Mouse (Mus musculus): ENCODE results near the gene Lum.

Lum gene

GRCm38 (mm10) chr10:97564957-97565856, at the start of gene Lum:
Gene Lum (plus strand): TSS chr10:97565128.
- no peak for DNase-seq (ENCODE audit: inconsistent age in 2 of 2, low spot score in 1 of 2)

GRCm38 (mm10) chr10:97523366-97523765, 41.6 kb upstream of the Lum start:
- DNase-seq (ENCODE audit: inconsistent age in 2 of 2, low spot score in 1 of 2): no peak

- DNase-seq (ENCODE audit: inconsistent age in 2 of 2, low spot score in 1 of 2): no peak
Measured at GRCm38 (mm10) chr10:97535697-97536096, 29.2 kb upstream of the Lum start.

GRCm38 (mm10) chr10:97536921-97537320, 28.0 kb upstream of the Lum start:
- DNase-seq (ENCODE audit: inconsistent age in 2 of 2, low spot score in 1 of 2): no peak

DNA sequence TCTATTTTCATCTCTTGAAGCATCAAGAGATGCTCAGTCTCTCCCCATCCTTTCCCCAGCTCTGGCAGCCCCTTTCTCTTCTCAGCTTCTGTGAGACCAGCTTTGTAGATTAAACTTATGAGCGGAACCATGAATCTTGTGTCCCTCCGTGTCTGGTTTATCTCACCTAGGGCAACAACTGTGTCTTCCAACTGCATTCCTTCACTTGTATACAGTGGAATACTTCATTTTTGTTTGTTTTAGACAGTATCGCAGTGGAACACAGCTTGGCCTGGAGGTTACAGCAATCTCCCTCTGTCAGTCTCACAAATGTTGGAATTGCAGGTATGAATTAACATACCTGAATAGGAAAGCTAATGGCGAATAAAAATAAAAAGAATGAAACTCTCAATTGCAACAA, 26.7 kb upstream of the Lum start:
- DNase-seq (ENCODE audit: inconsistent age in 2 of 2, low spot score in 1 of 2): no peak

GRCm38 (mm10) chr10:97547740-97548139, 17.2 kb upstream of the Lum start:
- DNase-seq (ENCODE audit: inconsistent age in 2 of 2, low spot score in 1 of 2): no peak

DNA sequence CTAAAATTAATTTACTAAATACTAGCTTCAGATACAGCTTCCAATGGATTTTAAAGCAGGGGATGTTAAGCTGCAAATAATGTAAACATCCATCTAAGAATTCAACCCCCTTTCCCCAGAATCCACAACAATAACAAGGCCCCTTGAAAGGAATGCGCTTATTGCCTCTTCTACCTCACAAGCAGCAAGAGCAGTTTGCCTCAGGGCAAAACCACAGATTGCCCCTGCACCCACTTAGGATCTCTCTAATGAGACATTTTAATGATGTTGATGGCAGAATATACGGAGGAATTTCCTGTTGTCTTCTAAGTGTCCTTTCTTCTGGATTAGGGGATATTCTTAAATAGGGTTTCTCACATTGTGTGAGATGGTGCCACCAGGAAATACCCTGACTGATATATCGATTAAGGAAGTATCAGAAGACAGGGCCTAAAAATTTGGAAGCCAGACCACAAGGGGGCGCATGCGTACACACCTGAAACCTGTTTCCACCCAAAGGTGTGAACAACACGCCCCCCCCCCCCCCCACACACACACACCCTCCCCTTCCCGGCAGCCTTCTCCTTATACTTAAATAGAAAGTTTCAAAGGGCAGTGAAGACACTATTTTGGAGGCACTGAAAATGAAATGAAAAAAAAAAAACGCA, 2.7 kb downstream of the Lum start:
- peak in 1 of 2 experiments; percentile 56 for DNase-seq (ENCODE audit: inconsistent age in 2 of 2, low spot score in 1 of 2)

DNA sequence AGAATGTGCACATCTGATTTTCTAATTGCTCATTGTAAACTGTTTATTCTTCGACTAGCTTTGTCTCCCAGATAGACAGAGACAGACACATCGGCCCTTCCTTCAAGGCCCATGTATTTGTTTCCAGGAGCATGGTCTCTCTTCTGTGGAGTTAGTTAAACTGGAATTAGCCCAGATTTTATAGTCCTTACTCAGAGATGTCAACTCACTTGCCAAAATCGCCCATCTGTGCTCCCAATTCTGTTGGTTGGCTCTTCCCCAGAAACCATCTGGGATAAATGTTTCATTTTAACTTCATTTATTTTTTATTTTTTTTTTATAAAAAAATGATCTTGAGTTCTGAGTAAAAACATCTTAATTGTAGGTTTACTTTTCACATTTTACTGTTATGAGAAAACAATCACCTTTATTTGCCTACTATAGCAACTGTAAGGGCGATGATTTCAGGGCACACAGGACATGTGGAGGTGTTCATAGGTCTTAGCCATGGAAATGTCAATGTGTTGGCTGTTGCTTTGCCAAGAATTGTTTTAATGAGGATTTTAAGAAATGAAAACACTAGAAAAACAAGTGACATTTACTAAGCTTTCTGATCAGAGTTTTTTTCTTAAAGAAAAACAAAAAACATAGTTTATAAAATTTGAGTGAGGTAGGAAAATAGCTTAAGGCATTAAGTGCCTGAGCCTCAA, 17.8 kb downstream of the Lum start:
- DNase-seq (ENCODE audit: inconsistent age in 2 of 2, low spot score in 1 of 2): no peak

- peak in 1 of 2 experiments; percentile 52 for DNase-seq (ENCODE audit: inconsistent age in 2 of 2, low spot score in 1 of 2)
Measured at GRCm38 (mm10) chr10:97584176-97584575, 19.2 kb downstream of the Lum start.

DNA sequence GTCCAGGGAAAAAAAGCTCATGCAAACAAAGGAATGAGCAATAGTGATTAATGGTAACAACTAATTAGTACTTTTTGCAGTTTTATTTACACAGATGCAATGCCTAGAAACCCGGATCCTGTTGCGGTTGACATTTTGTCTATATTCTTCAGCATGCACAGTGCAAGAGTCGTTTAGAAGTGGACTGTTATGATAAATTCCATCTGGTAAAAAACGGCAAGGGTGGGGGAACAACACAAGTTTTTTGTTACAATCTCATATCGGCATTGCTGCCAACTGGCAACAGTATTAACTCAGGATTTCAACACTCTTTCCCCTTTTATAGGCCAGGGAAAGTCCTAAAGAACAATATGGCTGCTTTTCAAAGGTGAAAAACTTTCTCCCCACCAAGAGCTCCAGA, 22.2 kb downstream of the Lum start:
- DNase-seq (ENCODE audit: inconsistent age in 2 of 2, low spot score in 1 of 2): no peak

GRCm38 (mm10) chr10:97589574-97589973, 24.6 kb downstream of the Lum start:
- DNase-seq (ENCODE audit: inconsistent age in 2 of 2, low spot score in 1 of 2): no peak

DNA sequence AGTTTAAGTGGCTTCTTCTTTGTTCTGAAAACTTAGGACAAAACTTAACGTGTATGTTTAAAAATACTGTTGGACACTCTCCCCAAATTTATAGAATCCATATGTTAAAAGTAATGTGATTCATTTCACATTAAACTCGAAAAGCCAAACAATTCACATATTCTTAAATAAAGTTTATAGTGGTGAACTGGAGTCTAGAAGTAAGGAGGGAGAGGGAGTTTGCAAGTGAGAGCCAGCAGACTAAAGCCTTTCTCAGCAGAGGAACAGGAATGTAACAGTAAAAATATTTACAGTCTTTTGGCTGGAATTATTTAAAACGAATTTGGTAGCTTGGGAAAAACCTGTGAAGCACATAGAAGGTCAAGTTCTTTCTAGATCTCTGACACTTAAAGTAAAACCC, 26.1 kb downstream of the Lum start:
- DNase-seq (ENCODE audit: inconsistent age in 2 of 2, low spot score in 1 of 2): no peak

DNA sequence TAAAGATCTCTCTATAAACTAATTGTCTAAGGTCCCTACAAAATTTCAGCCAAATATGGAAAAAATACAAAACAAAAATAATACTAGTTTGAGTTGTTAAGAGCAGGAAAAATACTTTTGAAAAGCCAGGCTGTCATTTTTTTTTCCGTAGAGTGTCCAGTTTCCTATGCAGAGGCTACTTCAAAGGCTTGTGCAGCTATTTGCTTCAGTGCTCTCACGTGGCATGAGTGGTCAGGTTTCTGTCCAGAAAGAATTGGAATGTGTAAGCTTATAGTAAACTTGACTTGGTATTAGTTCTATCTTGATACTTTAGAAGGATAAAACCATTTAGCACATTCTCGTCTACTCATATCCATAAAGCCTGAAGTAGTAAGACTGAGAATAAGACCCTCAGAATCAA, 26.8 kb downstream of the Lum start:
- DNase-seq (ENCODE audit: inconsistent age in 2 of 2, low spot score in 1 of 2): no peak

DNA sequence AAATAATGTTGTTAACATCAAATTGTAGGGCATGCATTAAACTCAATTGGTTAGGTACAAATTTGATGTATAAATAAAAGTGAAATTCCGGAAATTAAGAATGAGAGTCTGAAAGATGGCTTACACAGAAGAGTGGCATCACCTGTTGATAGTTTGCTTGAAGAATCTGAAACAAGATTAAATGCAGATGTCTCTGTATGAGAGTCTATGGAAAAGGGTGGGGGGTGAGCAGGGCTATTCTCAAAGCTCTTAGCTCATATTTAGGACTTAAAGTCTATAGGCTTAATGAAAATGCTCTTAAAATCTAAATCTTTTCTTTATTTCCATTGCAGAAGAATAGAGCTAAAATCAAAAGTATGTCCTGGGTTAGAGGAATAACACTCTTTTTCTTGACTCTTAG, 30.8 kb downstream of the Lum start:
- DNase-seq (ENCODE audit: inconsistent age in 2 of 2, low spot score in 1 of 2): no peak

DNA sequence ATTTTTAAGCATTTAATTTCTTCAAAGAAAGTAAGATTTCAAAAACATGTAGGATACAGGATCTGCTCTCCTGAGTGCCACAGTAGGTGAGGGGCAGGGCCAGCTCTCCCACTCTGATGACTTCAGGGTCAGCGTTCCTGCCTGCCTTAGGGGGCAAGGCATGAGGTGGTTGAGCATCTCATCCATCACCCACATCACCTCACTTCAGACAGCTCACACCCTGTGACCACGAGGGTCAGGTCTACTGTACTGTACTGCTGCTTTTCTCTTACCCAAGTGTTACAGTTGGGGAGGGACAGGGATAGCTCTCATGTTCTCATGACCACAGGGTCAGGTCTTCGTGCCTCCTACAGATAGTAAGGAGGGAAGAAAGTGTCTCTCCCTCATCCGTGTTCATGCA, 36.8 kb downstream of the Lum start:
- no peak for DNase-seq (ENCODE audit: inconsistent age in 2 of 2, low spot score in 1 of 2)

- DNase-seq (ENCODE audit: inconsistent age in 2 of 2, low spot score in 1 of 2): peak in 1 of 2 experiments; percentile 14
Measured at GRCm38 (mm10) chr10:97603256-97603655, 38.3 kb downstream of the Lum start.

- DNase-seq (ENCODE audit: inconsistent age in 2 of 2, low spot score in 1 of 2): no peak
Measured at GRCm38 (mm10) chr10:97606579-97606978, 41.7 kb downstream of the Lum start, which contains the start of gene Kera. Gene Kera (plus strand): TSS chr10:97606879.

Measured in adrenal gland, adult (tissue).